Mouse (Mus musculus): Measurements from ENCODE around the gene Fam199x.

The Fam199x gene

DNA sequence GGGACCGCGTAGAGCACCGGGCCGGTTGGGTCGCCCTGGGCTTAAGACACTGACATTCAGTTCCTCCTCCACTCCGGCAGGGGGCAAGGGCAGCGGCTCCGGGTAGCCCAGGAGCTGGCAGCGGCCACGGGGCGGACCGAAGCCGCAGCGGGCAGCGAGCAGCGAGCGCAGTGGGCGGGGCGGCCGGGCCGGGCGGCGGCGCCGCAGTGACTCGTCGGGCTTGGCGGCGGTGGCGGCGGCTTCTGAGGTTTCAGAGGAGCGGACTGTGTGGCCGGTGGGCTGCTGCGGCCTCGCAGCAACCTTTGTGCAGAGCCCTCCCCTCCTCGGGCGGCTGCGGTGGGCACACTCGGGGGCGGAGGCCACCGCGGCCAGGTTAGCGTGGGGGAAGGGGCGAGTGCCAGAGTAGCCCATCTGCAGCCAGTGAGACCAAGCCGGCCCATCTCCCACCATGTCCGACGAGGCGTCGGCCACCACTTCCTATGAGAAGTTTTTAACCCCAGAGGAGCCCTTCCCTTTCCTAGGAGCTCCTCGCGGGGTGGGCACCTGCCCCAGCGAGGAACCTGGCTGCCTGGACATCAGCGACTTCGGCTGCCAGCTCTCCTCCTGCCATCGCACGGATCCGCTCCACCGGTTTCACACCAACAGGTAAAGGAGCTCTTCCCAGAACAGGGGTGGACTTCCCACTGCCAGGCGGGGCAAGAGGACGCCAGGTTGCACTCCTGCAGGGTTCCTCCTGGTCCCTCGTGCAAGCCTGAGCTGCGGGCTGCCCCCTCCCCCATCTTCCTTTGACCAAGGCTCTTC, at the start of gene Fam199x:
Gene Fam199x, plus strand, starts transcription at position 170 of the 801 bp plus-strand sequence.
- peak; percentile 88 for DNase-seq (ENCODE audit: low spot score)

DNA sequence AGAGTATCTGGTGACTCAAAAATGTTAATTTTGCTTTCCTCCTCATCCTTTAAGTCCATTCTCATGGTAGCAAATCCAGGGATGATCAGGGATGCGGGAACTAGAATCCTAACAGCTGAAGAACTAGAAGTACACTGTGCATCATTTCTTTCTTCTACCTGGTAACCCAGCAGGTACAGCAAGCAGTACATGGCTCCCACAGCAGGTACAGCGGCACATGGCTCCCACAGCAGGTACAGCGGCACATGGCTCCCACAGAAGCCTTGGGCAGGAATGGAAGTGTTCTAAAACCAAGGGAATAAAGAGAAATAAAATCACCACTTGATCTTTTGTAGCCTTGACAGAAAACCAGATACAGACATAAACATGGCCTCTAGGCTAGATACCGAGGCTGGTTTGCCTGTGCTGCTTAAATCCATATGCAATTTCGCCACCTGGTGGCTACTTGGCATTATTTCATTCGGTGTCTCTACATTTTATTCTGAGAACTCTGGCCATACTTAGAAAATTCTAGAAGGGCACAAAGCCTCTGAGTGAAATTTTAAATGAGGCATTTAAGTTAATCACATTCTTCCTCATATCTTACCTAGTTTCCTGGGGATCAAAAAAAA, 34.2 kb upstream of the Fam199x start:
- DNase-seq (ENCODE audit: low spot score): peak; percentile 73

DNA sequence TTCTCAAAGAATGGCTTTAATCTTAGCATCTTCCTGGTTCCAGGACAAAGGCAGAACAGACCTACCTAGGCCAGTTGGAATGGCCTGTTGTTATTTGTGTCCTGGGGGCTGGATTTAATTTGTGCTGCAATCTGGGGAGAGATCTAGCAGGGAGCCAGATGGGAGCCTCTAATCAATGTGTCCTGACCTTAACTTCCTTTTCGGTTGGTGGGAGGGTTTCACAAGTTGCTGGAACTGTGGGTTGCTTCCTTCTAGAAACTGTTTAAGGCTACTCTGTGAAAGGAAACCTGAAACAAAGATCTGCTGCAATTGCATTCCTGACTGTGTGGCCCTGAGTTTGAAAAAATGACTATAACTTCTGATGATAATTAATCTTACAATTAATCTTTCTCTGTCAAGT, 31.7 kb upstream of the Fam199x start:
- DNase-seq (ENCODE audit: low spot score): no peak

DNA sequence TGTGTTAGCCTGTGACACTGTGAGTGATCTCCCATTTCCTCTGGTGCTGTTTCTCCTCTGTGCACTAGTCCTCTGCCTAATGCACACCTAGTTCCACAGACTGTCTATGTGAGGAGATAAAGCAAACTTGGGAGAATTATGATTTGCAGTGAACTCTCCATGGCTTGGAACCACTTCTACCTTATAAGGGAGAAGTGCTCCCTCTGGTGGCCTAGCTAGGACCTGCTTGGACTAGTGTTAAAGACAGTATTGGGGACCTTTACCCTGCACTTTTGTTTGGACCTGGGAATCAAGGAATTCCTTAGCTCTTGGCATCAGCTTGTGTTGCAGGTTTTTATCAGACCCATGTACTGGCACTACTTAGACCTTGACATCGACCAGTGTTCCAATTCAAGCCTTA, 30.1 kb upstream of the Fam199x start:
- DNase-seq (ENCODE audit: low spot score): peak; percentile 65

DNA sequence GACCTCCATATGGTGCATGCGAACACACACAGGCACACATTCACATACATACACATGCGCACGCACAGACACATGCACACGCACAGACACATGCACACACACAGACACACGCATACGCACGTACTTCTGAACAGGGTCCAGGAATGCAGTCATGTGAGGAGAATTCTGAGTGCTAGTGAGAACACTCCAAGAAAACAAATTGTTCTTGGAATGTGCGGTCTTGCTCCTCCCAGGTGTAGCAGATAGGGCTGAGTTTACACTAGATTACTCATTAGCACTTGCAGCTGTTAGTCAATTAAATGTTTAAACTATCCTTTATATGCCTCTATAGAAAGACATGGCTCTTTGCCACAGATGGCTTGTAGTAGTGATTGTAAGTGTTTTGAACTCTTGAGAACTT, 18.5 kb upstream of the Fam199x start:
- no peak for DNase-seq (ENCODE audit: low spot score)

DNA sequence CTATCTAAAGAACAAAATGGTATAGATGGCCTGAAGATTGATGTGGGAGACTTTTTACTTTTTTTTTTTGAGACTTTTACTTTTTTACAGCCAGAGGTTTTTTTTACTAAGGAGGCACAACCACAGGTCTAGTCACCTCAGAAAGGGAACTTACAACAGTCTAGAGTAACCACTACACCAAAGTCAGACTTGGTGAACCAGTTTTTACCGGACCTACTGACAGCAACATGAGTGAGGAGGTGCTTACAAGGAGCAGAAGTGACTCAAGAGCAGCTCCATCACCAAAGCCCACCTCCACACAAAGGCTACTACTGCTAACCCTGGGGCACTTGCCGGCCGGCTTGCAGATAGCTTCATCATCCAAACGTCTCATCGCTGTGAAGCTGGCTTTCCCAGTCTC, 17.7 kb upstream of the Fam199x start:
- no peak for DNase-seq (ENCODE audit: low spot score)

DNA sequence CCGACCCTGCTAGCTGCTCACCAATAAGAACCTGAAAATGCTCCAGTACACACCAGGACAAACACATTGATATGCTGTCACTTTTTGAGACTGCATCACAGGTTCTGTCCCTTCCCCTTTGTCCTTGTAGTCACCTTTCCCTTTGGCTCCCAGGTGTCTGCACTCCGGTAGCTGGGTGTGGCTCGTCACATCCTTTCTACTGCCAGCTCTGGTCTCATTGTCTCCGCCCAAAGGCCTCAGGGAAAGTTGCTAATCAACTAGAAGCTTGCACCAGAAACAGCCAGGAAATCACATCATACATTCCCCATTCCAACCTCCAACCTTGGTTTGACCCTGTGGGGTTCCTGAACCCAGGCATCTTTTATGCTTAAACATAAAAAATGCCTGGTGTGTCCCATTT, 15.1 kb upstream of the Fam199x start:
- DNase-seq (ENCODE audit: low spot score): no peak

DNA sequence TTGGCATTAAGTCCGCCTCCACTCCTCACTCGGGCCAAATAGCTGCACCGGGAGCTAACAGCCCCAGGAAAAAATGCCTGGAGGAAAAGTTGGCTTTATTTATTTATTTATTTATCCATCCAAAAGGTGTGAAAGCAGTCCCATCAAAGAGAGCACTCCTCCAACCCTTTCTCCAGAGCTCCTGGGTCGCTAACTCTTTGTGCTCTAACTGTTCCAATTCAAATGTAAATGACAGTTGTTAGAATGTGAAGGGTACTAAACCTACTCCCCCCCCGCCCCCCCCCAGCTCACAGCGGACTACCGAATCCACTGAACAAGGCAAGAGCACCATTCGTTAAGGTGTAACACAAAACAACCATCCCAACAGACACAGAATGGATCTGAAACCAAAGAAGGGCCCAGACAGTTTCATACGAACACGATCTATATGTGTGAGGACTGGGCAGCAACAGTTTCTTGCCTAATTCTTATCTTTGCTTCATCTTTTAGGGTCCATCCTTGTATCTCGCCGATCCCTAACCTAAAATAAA, 11.9 kb upstream of the Fam199x start:
- DNase-seq (ENCODE audit: low spot score): no peak

DNA sequence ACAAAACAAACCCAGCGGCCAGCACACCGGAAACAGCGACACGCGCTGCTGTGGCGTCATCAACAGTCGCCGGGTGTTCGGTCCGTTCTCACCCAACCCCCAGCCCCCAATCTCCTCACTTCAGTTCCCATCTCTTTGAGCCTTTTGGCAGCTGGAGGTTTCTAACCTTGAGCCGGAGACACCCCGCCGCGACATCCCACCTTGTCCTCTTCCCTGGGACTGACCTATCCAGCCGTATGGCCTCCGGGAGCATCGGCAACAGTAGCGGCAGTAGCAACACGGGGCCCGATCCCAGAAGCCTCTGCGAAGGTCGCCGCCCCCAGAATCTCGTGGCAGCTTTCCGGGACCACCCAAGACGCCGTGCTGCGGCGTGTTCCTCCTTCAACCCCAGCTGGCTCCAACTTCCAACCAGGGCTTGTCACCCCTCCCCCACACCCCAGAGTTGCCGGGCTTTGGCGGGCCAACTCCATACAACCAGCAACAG, 11.4 kb upstream of the Fam199x start, which contains the start of gene Slc25a53:
Gene Slc25a53, minus strand, starts transcription at position 303 of the 484 bp plus-strand sequence.
- DNase-seq (ENCODE audit: low spot score): peak; percentile 78

DNA sequence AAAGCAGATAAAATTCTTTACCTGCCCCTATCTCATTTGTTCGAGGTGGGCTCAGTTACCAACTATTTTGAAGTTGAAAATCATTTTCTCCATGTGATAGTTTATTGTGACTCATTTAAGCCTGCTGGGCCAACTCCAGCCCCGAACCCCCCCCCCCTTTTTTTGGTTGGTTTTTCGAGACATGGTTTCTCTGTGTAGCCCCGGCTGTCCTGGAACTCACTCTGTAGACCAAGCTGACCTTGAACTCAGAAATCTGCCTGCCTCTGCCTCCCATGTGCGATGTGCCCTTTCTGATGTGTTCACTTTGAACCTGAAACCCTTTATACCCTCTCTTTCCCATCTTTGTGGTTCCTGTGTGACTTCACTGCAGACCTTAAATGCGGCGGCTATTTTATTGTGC, 10.9 kb upstream of the Fam199x start:
- DNase-seq (ENCODE audit: low spot score): no peak

DNA sequence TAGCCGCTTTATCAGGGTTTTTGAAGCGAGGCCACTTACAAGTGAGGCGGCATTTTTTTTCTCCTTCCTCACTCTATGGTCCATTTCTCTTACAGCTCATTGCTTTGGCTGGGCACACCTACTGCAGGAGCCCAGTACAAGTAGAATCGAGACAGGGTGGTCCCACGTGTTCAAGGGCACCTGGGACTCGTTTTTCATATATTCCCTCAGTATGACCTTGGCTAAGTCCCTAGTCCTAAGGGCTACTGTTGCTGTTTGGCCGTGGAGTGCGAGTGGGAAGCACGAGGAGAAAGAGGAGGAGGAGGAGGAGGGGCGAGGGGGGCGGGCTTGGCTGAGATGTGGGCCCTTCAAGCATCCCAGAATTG, 352 bp upstream of the Fam199x start:
- no peak for DNase-seq (ENCODE audit: low spot score)

DNA sequence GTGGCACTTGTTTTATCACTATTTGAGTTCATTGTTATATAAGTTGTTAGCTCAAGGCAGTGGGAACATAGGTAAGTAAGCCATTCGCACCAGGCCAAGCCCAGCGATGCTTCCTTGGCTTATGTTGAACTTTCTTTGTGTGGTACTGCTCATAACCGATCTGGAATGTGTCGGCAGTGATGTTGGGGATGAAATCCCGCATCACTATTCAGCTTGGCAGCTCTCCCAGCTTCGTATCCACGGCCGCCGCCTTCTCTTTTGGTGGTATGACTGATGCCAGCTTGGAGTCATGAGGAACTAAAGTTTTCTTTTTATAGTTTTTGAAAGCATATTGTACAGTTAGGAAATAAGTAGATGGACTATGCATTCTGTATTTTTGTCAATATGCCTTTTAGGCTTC, 13.8 kb downstream of the Fam199x start:
- DNase-seq (ENCODE audit: low spot score): no peak

DNA sequence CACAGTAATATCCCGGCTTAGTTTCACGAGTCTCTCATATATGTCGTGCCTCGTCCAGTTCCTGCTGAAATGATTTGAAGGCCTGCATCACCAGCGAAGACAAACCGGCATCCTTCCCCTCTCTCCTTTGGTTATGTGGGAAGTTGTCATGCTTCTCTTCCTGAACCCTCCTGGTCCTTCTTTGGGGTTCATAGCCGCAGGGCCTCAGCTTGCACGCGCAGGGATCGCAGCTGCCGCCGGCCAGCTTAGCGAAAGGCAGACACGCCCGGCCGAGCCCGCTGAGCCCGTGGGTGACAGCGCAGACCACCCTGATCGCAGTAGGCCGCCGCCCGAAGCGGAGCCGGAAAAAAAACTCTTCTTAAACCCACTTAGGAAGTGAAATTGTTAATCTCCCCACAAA, 55.1 kb downstream of the Fam199x start:
- DNase-seq (ENCODE audit: low spot score): no peak

DNA sequence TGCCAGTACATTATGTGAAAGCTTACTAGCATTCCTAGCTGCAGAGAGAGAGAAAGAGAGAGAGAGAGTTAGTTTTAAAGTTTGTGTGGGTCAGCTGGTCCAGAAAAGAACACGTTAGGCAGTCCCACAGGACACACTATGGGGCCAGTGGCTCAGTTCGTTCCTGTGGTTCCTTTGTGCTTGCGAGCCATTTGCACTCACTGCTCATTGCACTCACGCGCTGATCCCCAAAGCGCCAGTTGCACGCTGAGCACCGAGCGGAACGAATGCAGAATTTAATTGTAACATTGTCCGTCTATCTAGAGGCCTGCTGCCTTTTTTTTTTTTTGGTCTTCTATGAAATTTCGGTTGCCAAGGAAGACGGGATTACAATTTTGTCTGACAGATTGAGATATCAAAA, 57.1 kb downstream of the Fam199x start:
- DNase-seq (ENCODE audit: low spot score): peak; percentile 13

DNA sequence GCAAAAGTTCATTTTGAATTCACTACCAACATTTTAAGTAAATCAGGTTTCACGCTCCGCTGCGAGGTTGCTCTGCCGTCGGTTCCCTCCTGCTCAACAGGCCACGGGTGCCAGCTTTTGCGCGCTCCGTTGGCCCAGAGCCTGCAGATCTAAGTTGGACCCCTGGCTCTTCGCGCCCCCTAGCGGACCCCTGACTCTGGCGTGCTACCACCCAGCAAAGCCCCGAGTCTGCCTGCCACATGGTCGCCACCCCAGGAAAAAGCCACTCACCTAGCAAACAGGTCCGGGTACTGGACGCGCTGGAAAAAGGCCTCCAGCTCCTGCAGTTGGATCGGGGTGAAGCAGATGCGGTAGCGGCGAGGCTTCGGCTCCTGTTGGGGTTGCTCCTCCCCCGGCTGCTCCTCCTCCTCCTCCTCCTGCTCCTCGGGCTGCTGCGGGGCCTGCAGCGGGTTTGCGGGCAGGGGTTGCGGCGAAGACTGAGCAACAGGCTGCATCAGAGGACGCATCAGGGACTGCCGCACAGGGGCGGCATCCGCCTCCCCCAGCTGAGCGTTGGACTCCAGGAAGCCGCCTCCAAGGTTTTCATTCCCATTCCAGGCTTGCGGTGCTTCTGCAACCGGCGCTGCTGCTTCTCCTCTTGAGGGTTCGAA, 68.8 kb downstream of the Fam199x start:
- peak; percentile 73 for DNase-seq (ENCODE audit: low spot score)

DNA sequence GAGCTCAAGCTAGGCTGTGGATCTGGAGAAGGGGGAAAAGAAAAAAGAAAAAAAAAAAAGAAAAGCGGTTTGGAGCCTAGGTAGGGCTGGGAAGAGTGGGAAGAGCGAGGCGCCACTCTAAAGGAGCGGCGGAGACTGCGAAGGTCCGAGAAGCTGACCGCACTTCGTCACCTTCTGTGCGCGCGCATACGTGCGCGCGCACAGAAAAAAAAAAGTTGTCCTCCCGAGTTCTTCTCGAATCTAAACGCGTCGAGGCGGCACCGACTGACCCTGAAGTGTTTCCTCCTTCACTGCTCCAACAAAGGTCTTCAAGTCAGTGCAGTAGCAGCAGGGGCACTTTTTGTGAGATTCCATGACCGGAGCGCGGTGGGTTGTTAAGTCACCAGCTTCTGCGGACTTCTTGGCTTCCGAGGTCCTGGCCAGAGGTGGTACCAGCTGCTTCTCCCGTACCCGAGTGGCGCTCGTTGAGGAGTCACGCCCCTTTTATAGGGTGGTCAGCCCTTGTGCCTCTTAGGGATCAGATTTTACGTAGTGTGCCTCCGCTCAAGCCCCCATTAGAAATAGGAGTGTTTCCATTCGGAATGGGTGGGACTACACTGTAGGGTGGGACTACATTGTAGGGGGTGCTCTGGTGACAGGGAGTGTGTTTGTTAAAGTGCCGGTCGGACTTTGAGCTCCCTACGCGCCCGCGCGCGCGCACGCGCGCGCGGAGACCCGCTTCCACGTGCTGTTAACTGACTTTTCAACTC, 70.5 kb downstream of the Fam199x start:
- DNase-seq (ENCODE audit: low spot score): peak; percentile 54

DNA sequence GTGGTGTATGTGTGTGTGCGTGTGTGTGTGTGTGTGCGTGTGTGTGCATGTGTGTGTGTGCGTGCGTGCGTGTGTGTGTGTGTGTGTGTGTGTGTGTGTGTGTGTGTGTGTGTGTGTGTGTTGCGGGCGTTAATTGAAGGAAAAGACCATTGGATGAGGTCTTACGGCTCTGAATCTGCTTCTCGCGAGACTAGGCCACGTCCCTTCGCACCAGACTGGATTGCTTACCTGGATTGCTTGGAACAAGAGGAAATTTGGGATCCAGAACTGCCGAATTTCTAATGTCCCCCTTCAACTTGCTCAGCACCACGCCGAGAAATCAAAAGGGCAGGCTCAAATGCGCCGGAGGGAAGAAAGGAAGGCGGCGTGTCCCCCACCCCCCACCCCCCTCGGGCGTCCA, 72.3 kb downstream of the Fam199x start, which contains the start of gene Esx1:
Gene Esx1, minus strand, starts transcription at position 366 of the 400 bp plus-strand sequence.
- peak; percentile 58 for DNase-seq (ENCODE audit: low spot score)

DNA sequence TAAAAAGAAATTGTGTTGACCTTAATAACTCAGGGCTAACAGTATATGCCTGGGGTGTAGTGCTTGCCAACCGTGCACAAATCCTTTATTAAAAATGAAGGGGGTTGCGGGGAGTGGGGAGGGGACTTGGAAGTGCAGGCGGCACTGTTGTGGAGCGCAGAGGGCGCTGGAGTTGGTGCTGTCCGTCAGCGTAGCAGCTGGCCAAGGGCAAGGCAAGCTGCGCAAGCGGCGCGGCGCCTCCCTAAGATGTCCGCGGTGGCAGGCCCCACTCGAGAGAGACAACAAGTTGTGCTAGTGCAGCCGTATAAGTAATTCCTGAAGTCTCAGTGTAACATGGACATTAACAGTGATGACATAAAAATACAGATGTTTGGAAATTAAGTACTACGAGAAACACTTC, 78.1 kb downstream of the Fam199x start:
- DNase-seq (ENCODE audit: low spot score): no peak

Data from MN1 (cell line).